Mouse (Mus musculus) lung, embryonic 16.5 days (tissue): ENCODE measurements around the gene Ttll9. TPM values are rescaled to one million over a fixed set of nuclear protein-coding genes. Genes with fewer than 3 reads are reported as not detected.

ENCODE experiments used
- ATAC-seq: fragments of 200-750 bp; cut with Nextera tagmentation; 2 replicates; pipeline ENCODE4 v1.8.0; 2017; ENCODE audit warnings: low read depth, mild to moderate bottlenecking, moderate library complexity
- H3K27ac ChIP-seq: fragments of 300-500 bp; sonication (generic); 2 replicates; pipeline ENCODE4 v1.5.1; 2014; ENCODE audit warnings: mild to moderate bottlenecking, control low read depth, low read length
- H3K27me3 ChIP-seq: fragments of 300-500 bp; sonication (generic); 2 replicates; pipeline ENCODE4 v1.6.1; 2014; ENCODE audit warnings: low read depth, low read length, mixed read lengths; ENCODE audit not compliant: control insufficient read depth, insufficient read depth
- H3K36me3 ChIP-seq: fragments of 300-500 bp; sonication (generic); 2 replicates; pipeline ENCODE4 v1.6.1; 2014; ENCODE audit warnings: low read length; ENCODE audit not compliant: control insufficient read depth, insufficient read depth
- H3K4me1 ChIP-seq: fragments of 300-500 bp; sonication (generic); replicated peaks from 2 replicates; pipeline ENCODE4 v1.6.1; 2014; ENCODE audit warnings: low read length, mixed read lengths; ENCODE audit not compliant: control insufficient read depth, insufficient read depth
- H3K4me2 ChIP-seq: fragments of 300-500 bp; sonication (generic); 2 replicates; pipeline ENCODE4 v1.6.1; 2014; ENCODE audit warnings: low read depth, low read length, control low read depth
- H3K4me3 ChIP-seq: fragments of 300-500 bp; sonication (generic); 2 replicates; pipeline ENCODE4 v1.5.1; 2014; ENCODE audit warnings: mild to moderate bottlenecking, low read length, control low read depth
- H3K9ac ChIP-seq: fragments of 300-500 bp; sonication (generic); 2 replicates; pipeline ENCODE4 v1.6.1; 2014; ENCODE audit warnings: low read length, control low read depth
- H3K9me3 ChIP-seq: fragments of 300-500 bp; sonication (generic); 2 replicates; pipeline ENCODE4 v1.6.1; 2016; ENCODE audit warnings: low read length; ENCODE audit not compliant: control insufficient read depth
- WGBS: fragments of 180-500 bp; shearing (Covaris S2); extraction: QIAGEN DNeasy Blood & Tissue Kit; methylation state at CpG from one replicate; pipeline ENCODE4 v1.1.7; 2014; 5-methylcytosine and 5-hydroxymethylcytosine counted together
- polyA plus RNA-seq: library from polyadenylated mRNA; unstranded; fragments of >200 nt; fragmentation: Nextera tagmentation; extraction: Ambion mirVana; gene quantifications from 2 replicates; pipeline ENCODE4 v1.2.1, GENCODE M21; 2015

Gene Ttll9
- polyA plus RNA-seq, 1 experiment from 2014 or later, result 1.5 TPM

DNA sequence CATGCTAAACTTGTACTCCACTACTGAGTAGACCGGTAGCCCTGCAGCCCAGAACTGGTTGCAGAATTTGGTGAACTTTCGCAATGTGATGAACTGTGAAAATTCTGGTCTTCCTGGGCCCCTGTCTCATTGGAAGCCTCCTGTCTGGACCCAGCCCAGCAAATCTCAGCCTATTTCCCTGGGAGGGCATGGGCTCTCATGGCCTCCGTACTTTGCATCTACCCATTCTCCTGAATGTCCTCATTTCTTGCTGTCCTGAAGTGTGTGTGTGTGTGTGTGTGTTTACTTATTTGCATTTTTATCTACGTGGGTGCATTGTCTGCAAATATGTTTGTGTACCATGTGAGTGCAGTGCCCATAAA, 87.7 kb downstream of the Ttll9 start:
- Histone ChIP-seq H3K9ac (no peak overlapping the region), H3K4me2 (no peak overlapping the region), H3K27me3 (peaks cover 21% of the 10 kb centered on the region), H3K36me3 (no peaks in the 10 kb centered on the region), H3K4me3 (no peak overlapping the region), H3K4me1 (peaks cover 6% of the 10 kb centered on the region; the same call in 1 of the 2 replicates), H3K9me3 (no peaks in the 10 kb centered on the region), H3K27ac (no peak overlapping the region)
- ATAC-seq, result no peak
- 62% methylated on average over 4 of the region's 4 CpGs for WGBS

DNA sequence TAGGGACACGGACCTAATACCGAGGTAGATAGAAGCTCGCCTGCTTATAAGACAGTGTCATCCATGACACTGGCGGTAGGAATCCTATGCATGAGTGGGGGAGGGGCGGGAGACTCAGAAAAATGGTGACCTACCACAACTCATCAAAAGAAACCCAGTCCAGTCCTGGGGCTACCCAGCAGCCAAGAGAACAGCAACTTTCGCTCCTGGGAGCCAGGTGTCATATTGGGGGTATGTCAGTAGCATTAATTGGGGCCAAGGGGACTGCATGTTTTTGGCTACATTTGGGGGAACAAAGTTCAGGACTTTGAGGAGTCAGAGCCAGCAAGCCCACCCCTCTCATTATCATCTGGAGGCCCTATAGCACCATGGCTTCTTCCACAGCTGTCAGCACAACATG, 88.8 kb downstream of the Ttll9 start:
- Histone ChIP-seq H3K4me1 (peaks cover 6% of the 10 kb centered on the region; the same call in 1 of the 2 replicates), H3K36me3 (no peaks in the 10 kb centered on the region), H3K27ac (no peak overlapping the region), H3K9me3 (no peaks in the 10 kb centered on the region), H3K4me3 (no peak overlapping the region), H3K27me3 (peaks cover 21% of the 10 kb centered on the region), H3K4me2 (no peak overlapping the region), H3K9ac (no peak overlapping the region)
- no peak for ATAC-seq
- WGBS, result 71% methylated on average over 6 of the region's 6 CpGs

DNA sequence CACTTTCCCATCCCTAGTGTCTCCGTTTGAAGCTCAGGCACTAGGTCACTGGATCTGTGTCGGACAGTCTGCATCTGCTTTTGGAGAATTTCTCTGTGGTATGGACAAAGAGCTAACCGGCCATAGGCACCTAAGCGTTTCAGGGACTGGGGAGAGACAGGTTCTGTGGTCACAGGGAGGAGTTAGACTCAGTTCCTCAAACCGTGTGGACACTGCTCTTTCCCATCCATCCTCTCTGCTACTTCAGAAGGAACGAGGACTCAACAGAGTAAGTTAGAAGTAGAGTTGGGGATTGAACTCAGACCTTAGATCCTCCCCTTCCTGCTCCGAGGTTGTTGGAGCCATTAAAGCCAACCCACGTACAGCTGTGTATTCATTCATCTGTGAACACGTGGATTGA, 89.3 kb downstream of the Ttll9 start:
- ATAC-seq, result no peak
- Histone ChIP-seq H3K4me1 (peaks cover 6% of the 10 kb centered on the region; the same call in 1 of the 2 replicates), H3K9ac (no peak overlapping the region), H3K27me3 (peaks cover 21% of the 10 kb centered on the region), H3K9me3 (no peaks in the 10 kb centered on the region), H3K36me3 (no peaks in the 10 kb centered on the region), H3K4me2 (no peak overlapping the region), H3K27ac (no peak overlapping the region), H3K4me3 (no peak overlapping the region)
- WGBS, result 72% methylated on average over 9 of the region's 9 CpGs

DNA sequence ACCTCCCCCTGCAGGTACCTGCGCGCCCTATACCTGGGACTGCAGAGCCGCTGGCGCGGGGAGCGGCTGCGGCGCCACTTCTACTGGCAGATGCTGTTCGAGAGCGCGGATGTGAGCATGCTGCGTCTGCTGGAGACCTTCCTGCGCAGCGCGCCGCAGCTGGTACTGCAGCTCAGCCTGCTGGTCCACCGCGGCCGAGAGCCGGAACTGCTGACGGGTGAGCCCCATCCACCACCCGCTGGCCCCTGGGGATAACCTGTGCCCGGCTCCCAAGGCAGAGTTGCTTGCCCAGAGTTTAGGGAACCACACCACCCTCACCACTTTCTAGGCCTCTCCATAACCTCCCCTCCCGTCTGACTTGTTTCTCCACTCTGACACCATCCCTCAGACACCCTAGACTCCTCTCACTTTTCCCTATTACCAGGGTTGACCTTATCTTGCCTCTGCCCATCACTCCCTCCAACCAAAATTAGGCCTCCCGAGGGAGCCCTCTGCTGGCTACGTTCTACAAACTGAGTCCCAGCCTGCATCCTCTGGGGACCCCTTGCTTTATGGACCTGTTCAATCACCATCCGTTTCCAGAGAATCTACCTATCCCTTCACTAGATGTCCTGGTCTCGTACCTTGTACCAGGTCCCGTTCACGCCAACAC, 90.5 kb downstream of the Ttll9 start:
- 9% methylated on average over 26 of the region's 30 CpGs for WGBS
- Histone ChIP-seq H3K9ac (no peak overlapping the region), H3K27ac (no peak overlapping the region), H3K27me3 (peaks cover 21% of the 10 kb centered on the region), H3K9me3 (no peaks in the 10 kb centered on the region), H3K36me3 (no peaks in the 10 kb centered on the region), H3K4me3 (no peak overlapping the region), H3K4me1 (peaks cover 6% of the 10 kb centered on the region; the same call in 1 of the 2 replicates), H3K4me2 (no peak overlapping the region)
- ATAC-seq, result no peak

- no peak overlapping the region for H3K9ac ChIP-seq
- no peaks in the 10 kb centered on the region for H3K36me3 ChIP-seq
- 88% methylated on average over 8 of the region's 8 CpGs for WGBS
- peaks cover 21% of the 10 kb centered on the region for H3K27me3 ChIP-seq
- no peak overlapping the region for H3K27ac ChIP-seq
- no peaks in the 10 kb centered on the region for H3K9me3 ChIP-seq
- no peak overlapping the region for H3K4me2 ChIP-seq
- H3K4me1 ChIP-seq, result peaks cover 6% of the 10 kb centered on the region; the same call in 1 of the 2 replicates
- no peak overlapping the region for H3K4me3 ChIP-seq
- ATAC-seq, result no peak
Observed at GRCm38 (mm10) chr2:153053896-153054295, 91.6 kb downstream of the Ttll9 start.

DNA sequence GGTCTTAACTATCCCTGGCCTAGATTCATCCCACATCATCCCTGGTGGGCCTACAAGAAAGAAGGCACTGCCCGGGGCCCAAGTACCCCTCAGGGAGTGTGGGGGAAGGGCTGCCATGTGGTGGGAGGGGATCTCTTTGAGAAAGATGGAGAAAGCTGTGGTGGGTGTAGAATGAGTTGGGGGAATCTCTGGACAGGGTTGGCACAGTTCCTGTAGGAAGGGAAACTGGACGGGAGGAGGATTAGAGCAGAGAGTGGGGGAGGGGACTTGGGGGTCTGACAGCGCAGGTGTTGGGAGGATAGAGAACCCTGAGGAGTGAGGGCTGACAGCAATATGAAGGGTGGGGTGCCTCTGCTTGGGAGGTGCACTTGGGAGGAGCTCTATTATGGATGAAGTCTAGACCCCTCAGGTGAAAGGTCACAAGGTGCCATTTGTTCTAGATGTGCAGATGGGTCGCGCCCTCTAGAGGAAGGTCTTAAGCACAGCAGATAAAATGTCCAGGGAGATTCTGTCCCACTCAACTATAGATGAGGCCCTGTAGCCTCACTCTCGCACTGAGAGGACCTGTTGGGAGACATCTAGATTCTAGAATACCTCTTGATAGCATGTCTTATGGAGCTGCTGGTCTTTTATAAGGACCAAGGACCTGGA, 93.1 kb downstream of the Ttll9 start:
- Histone ChIP-seq H3K4me1 (no peaks in the 10 kb centered on the region), H3K36me3 (no peaks in the 10 kb centered on the region), H3K4me3 (no peak overlapping the region), H3K27me3 (peaks cover 21% of the 10 kb centered on the region), H3K9ac (no peak overlapping the region), H3K9me3 (no peaks in the 10 kb centered on the region), H3K27ac (no peak overlapping the region), H3K4me2 (no peak overlapping the region)
- no peak for ATAC-seq
- 45% methylated on average over 6 of the region's 6 CpGs for WGBS

Other genes starting within 250 kb of the Ttll9 start
- 186 and 189 TPM in 2 replicates for gene Id1, start 226.2 kb upstream of the Ttll9 start, polyA plus RNA-seq
- 99.6 and 104 TPM in 2 replicates for gene Cox4i2, start 208.3 kb upstream of the Ttll9 start, polyA plus RNA-seq
- 120 and 121 TPM in 2 replicates for gene Bcl2l1, start 130.8 kb upstream of the Ttll9 start, polyA plus RNA-seq
- gene Tpx2, start 114.5 kb upstream of the Ttll9 start, polyA plus RNA-seq, result 85.8 and 101 TPM in 2 replicates
- 0.16 and 0.43 TPM in 2 replicates for gene Mylk2, start 51.1 kb upstream of the Ttll9 start, polyA plus RNA-seq
- 9.1 and 9.3 TPM in 2 replicates for gene Foxs1, start 29.3 kb upstream of the Ttll9 start, polyA plus RNA-seq
- 0.14 TPM in 1 of 2 replicates, not detected in the other for gene Dusp15, start 10.8 kb upstream of the Ttll9 start, polyA plus RNA-seq
- 101 and 114 TPM in 2 replicates for gene Pdrg1, start 52.9 kb downstream of the Ttll9 start, polyA plus RNA-seq
- gene Xkr7, start 69.4 kb downstream of the Ttll9 start, polyA plus RNA-seq, result not detected in 2 replicates
- gene Ccm2l, start 103.5 kb downstream of the Ttll9 start, polyA plus RNA-seq, result 2.8 and 3.5 TPM in 2 replicates
- gene Hck, start 146.0 kb downstream of the Ttll9 start, polyA plus RNA-seq, result 4.5 and 6.9 TPM in 2 replicates
- 74.9 and 79.0 TPM in 2 replicates for gene Tm9sf4, start 198.8 kb downstream of the Ttll9 start, polyA plus RNA-seq